Mouse (Mus musculus) liver, embryonic 15.5 days (tissue): ENCODE measurements around the gene Mtx1. TPM values are rescaled to one million over a fixed set of nuclear protein-coding genes. Genes with fewer than 3 reads are reported as not detected.

Experiments used
- ATAC-seq: fragments of 200-750 bp; cut with Nextera tagmentation; 2 replicates; pipeline ENCODE4 v1.8.0; 2017; ENCODE audit warnings: moderate number of reproducible peaks, mild to moderate bottlenecking, moderate library complexity; ENCODE audit not compliant: insufficient read depth
- H3K27ac ChIP-seq: fragments of 300-500 bp; sonication (generic); replicated peaks from 2 replicates; pipeline ENCODE4 v1.5.1; 2015; ENCODE audit warnings: mild to moderate bottlenecking, inconsistent platforms
- H3K27me3 ChIP-seq: fragments of 300-500 bp; sonication (generic); 2 replicates; pipeline ENCODE4 v1.6.1; 2015; ENCODE audit warnings: mild to moderate bottlenecking, inconsistent platforms
- H3K36me3 ChIP-seq: fragments of 300-500 bp; sonication (generic); replicated peaks from 2 replicates; pipeline ENCODE4 v1.6.1; 2015; ENCODE audit warnings: moderate library complexity, mild to moderate bottlenecking, inconsistent platforms
- H3K4me1 ChIP-seq: fragments of 300-500 bp; sonication (generic); replicated peaks from 2 replicates; pipeline ENCODE4 v1.6.1; 2015; ENCODE audit warnings: inconsistent platforms
- H3K4me2 ChIP-seq: fragments of 300-500 bp; sonication (generic); 2 replicates; pipeline ENCODE4 v1.6.1; 2015; ENCODE audit warnings: moderate library complexity, mild to moderate bottlenecking, inconsistent platforms
- H3K4me3 ChIP-seq: fragments of 300-500 bp; sonication (generic); replicated peaks from 2 replicates; pipeline ENCODE4 v1.5.1; 2015; ENCODE audit warnings: mild to moderate bottlenecking, inconsistent platforms
- H3K9ac ChIP-seq: fragments of 300-500 bp; sonication (generic); 2 replicates; pipeline ENCODE4 v1.6.1; 2015; ENCODE audit warnings: moderate library complexity, mild to moderate bottlenecking, inconsistent platforms
- H3K9me3 ChIP-seq: fragments of 300-500 bp; sonication (generic); replicated peaks from 2 replicates; pipeline ENCODE4 v1.6.1; 2016; ENCODE audit warnings: inconsistent platforms
- WGBS: fragments of 180-500 bp; shearing (Covaris S2); methylation state at CpG from one replicate; pipeline ENCODE4 v1.1.7; 2015; ENCODE audit warnings: mixed read lengths; ENCODE audit not compliant: insufficient replicate concordance; 5-methylcytosine and 5-hydroxymethylcytosine counted together
- polyA plus RNA-seq: library from polyadenylated mRNA; unstranded; fragments of >200 nt; fragmentation: Nextera tagmentation; extraction: Ambion mirVana; gene quantifications from 2 replicates; pipeline ENCODE4 v1.2.1, GENCODE M21; 2015

Mtx1 gene
- polyA plus RNA-seq, 1 experiment from 2014 or later = 104 TPM

GRCm38 (mm10) chr3:89254994-89255393, 28.1 kb upstream of the Mtx1 start:
- peaks cover 17% of the 10 kb centered on the region for H3K4me1 ChIP-seq
- H3K27me3 ChIP-seq = peaks cover 66% of the 10 kb centered on the region
- ATAC-seq = no peak
- no peak overlapping the region for H3K4me2 ChIP-seq
- no peak overlapping the region for H3K27ac ChIP-seq
- no peaks in the 10 kb centered on the region for H3K9me3 ChIP-seq
- 38% methylated on average over 5 of the region's 5 CpGs for WGBS
- H3K4me3 ChIP-seq = no peak overlapping the region
- no peaks in the 10 kb centered on the region for H3K36me3 ChIP-seq
- no peak overlapping the region for H3K9ac ChIP-seq

DNA sequence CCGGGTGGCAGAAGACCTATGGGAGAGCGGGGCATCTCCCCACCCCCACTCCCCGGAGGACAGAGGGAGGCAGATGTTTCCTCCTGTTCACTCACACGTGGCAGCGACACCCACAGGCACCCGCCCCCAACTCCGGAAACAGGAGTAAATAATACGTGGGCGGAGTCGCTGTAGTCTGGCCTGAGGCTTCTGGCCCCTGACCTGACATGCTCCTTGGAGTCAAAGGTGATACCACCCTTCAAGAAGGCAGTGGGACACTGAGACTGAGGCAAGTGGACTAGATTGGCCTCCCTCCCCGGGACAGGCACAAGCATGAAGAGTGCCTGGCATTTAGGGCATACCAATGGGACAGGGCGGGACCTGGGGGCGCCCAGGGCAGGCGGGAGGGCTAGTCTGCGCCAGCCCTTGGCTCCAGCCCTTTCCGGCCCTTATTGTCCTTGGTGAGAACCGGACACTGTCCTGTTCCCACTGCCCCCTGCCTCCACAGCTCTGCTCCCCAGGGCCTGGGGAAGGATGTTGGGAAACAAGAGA, 24.5 kb upstream of the Mtx1 start:
- peak; percentile 40 for ATAC-seq
- 5% methylated on average over 17 of the region's 17 CpGs for WGBS
- Histone ChIP-seq H3K27me3 (peaks cover 46% of the 10 kb centered on the region), H3K36me3 (no peaks in the 10 kb centered on the region; the same call in 1 of the 2 replicates), H3K9me3 (no peaks in the 10 kb centered on the region), H3K4me1 (peaks cover 33% of the 10 kb centered on the region), H3K9ac (no peak overlapping the region), H3K4me2 (peak overlapping the region; percentile 42), H3K4me3 (peak overlapping the region; percentile 6; the same call in 1 of the 2 replicates), H3K27ac (no peak overlapping the region)

GRCm38 (mm10) chr3:89250435-89251040, 23.6 kb upstream of the Mtx1 start:
- Histone ChIP-seq H3K4me2 (no peak overlapping the region; the same call in 1 of the 2 replicates), H3K27ac (no peak overlapping the region), H3K9me3 (no peaks in the 10 kb centered on the region), H3K4me3 (no peak overlapping the region), H3K9ac (no peak overlapping the region), H3K27me3 (peaks cover 48% of the 10 kb centered on the region), H3K36me3 (no peaks in the 10 kb centered on the region; the same call in 1 of the 2 replicates), H3K4me1 (peaks cover 42% of the 10 kb centered on the region)
- WGBS = 14% methylated on average over 7 of the region's 7 CpGs
- no peak for ATAC-seq

- Histone ChIP-seq H3K4me2 (peak overlapping the region; percentile 90), H3K36me3 (no peaks in the 10 kb centered on the region; the same call in 1 of the 2 replicates), H3K9me3 (no peaks in the 10 kb centered on the region), H3K27ac (no peak overlapping the region), H3K9ac (no peak overlapping the region), H3K4me1 (peaks cover 66% of the 10 kb centered on the region), H3K27me3 (peaks cover 52% of the 10 kb centered on the region), H3K4me3 (peak overlapping the region; percentile 78; the same call in 1 of the 2 replicates)
- ATAC-seq = no peak
- 60% methylated on average over 4 of the region's 4 CpGs for WGBS
These were observed 20.6 kb upstream of the Mtx1 start for GRCm38 (mm10) chr3:89247466-89247865.

GRCm38 (mm10) chr3:89246261-89247100, 19.6 kb upstream of the Mtx1 start, which contains the start of gene Trim46:
Trim46 (minus strand) TSS chr3:89246309.
- no peaks in the 10 kb centered on the region; the same call in 1 of the 2 replicates for H3K36me3 ChIP-seq
- H3K4me1 ChIP-seq = peaks cover 64% of the 10 kb centered on the region
- H3K27ac ChIP-seq = peak within 1 kb of the TSS; percentile 69
- peak within 1 kb of the TSS; percentile 90 for H3K4me2 ChIP-seq
- whole genome bisulfite sequencing = under 1% methylated on average over 42 of the region's 42 CpGs
- peak within 1 kb of the TSS; percentile 78 for H3K4me3 ChIP-seq
- H3K9ac ChIP-seq = peak within 1 kb of the TSS; percentile 73
- peaks cover 42% of the 10 kb centered on the region for H3K27me3 ChIP-seq
- H3K9me3 ChIP-seq = no peaks in the 10 kb centered on the region
- peak; percentile 64 for ATAC-seq

- Histone ChIP-seq H3K4me1 (peaks cover 56% of the 10 kb centered on the region), H3K9me3 (no peaks in the 10 kb centered on the region), H3K4me2 (peak within 1 kb of the TSS; percentile 90), H3K4me3 (peak within 1 kb of the TSS; percentile 78), H3K9ac (peak within 1 kb of the TSS; percentile 73), H3K36me3 (no peaks in the 10 kb centered on the region; the same call in 1 of the 2 replicates), H3K27me3 (peaks cover 35% of the 10 kb centered on the region), H3K27ac (peak within 1 kb of the TSS; percentile 69)
- no peak for ATAC-seq
- WGBS = 7% methylated on average over 20 of the region's 20 CpGs
These were observed 18.8 kb upstream of the Mtx1 start, which contains the start of gene Krtcap2 for GRCm38 (mm10) chr3:89245688-89246171. Krtcap2 (plus strand) TSS chr3:89245966.

DNA sequence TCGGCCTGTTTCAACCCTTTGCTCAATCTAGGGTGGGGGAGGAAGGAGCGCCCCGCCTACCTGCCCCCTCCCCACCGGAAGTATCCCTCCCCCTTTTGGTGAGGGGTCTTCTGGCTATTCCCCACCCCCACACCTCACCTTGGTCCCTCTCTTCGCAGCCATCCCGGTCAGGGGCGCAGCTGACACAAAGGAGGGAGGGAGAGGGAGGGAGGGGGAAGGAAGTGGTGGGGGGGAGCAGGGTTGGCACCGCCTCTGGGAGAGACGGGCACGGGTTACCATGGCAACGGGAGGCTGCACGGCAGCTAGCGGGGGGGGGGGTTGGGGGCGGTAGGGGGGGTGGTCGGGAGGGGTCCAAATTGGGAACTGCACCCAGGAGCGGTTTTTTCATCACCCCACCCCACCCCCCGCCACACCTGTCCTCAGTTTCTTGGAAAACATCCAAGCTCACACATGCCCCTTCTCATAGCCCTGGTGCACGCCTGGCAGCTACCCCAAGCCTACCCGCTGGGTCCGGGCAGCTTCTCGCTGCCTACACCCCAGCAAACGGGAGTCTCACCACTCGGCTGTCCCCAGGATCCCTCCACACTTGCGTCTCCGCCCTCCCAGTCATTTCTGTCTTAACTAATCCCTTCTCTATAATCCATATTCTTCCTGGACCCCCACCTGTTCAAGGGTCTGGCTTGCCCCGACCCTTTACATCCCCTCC, 18.2 kb upstream of the Mtx1 start:
- Histone ChIP-seq H3K4me3 (peak overlapping the region; percentile 8; the same call in 1 of the 2 replicates), H3K27me3 (peaks cover 29% of the 10 kb centered on the region), H3K36me3 (no peaks in the 10 kb centered on the region; the same call in 1 of the 2 replicates), H3K9me3 (no peaks in the 10 kb centered on the region), H3K4me1 (peaks cover 53% of the 10 kb centered on the region), H3K9ac (no peak overlapping the region), H3K27ac (no peak overlapping the region), H3K4me2 (peak overlapping the region; percentile 90)
- WGBS = 2% methylated on average over 20 of the region's 26 CpGs
- no peak for ATAC-seq

DNA sequence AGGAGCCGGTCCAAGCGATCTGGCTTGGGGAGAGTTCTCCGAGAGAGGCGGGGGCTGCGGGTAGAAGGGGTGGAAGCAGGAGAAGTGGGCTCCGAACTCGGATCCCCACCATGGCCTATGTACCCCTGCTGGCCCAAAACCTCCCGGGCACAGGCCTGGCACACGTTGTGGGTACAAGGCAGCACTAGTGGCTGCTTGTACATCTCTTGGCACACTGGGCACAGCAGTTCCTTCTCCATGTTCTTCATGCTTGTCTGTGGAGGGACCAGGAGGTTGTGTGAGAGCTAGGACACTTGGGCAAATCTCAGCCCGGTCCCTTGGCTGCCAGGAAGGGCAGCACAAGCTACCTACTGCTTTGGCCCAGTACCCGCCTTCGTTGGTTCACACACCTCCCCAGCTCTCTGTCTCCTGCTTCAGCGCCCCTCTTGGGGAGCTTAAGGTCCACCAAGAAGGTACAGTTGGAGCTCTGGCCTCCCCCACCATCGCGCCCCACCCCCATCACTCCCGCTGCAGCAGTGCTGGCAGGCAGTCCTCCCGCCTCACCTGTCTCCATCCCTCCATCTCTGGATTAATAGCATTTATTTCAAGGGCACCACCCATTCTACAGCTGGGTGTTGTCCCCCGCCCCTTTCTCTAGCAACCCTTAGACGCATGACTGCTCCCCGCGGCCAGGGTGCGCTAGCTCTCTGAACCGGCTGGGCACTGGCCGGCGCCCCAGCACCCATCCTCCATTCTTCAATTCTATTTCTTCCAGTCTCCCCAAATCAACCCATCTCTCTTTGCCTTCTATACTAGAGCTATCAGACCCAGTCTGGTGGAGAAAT, 17.5 kb upstream of the Mtx1 start:
- 25% methylated on average over 25 of the region's 25 CpGs for WGBS
- no peak for ATAC-seq
- no peak overlapping the region for H3K4me3 ChIP-seq
- H3K27me3 ChIP-seq = peaks cover 29% of the 10 kb centered on the region
- H3K9me3 ChIP-seq = no peaks in the 10 kb centered on the region
- H3K9ac ChIP-seq = no peak overlapping the region
- peaks cover 53% of the 10 kb centered on the region for H3K4me1 ChIP-seq
- H3K4me2 ChIP-seq = peak overlapping the region; percentile 90
- no peaks in the 10 kb centered on the region; the same call in 1 of the 2 replicates for H3K36me3 ChIP-seq
- no peak overlapping the region for H3K27ac ChIP-seq

GRCm38 (mm10) chr3:89243609-89244008, 16.7 kb upstream of the Mtx1 start:
- peaks cover 32% of the 10 kb centered on the region for H3K27me3 ChIP-seq
- no peak for ATAC-seq
- H3K9me3 ChIP-seq = no peaks in the 10 kb centered on the region
- no peak overlapping the region for H3K9ac ChIP-seq
- H3K4me2 ChIP-seq = peak overlapping the region; percentile 23
- 17% methylated on average over 14 of the region's 14 CpGs for WGBS
- no peaks in the 10 kb centered on the region for H3K36me3 ChIP-seq
- H3K4me3 ChIP-seq = no peak overlapping the region
- H3K4me1 ChIP-seq = peaks cover 53% of the 10 kb centered on the region
- no peak overlapping the region for H3K27ac ChIP-seq

- WGBS = 56% methylated on average over 9 of the region's 9 CpGs
- no peak for ATAC-seq
These were observed 15.5 kb upstream of the Mtx1 start for GRCm38 (mm10) chr3:89242331-89242895.

More at GRCm38 (mm10) chr3:89242331-89242895, 15.5 kb upstream of the Mtx1 start:
- Histone ChIP-seq H3K4me2 (no peak overlapping the region), H3K36me3 (no peaks in the 10 kb centered on the region), H3K27me3 (peaks cover 37% of the 10 kb centered on the region), H3K4me1 (peaks cover 52% of the 10 kb centered on the region), H3K9ac (no peak overlapping the region), H3K4me3 (no peak overlapping the region), H3K27ac (no peak overlapping the region), H3K9me3 (no peaks in the 10 kb centered on the region)
